Comparison of ENCODE assay signal across 16 mouse cellular contexts in genomic region chr6:65311778-65312177, GRCm38 (mm10).
"Had no signal": no experiment of that assay in that cellular context is flagged by ENCODE, and none has a peak within 500 bp of the region (broad histone marks: within the 10 kb centered on the region; RNA-seq: fewer than 3 reads in every experiment).

No protein-coding gene starts in this region.

- H3K4me1 ChIP-seq: limb, embryonic 12.5 days; liver, embryonic 13.5 days; lung, embryonic 15.5 days; megakaryocyte, embryonic 14.5 days had no signal

- H3K36me3 ChIP-seq: limb, embryonic 12.5 days; liver, embryonic 13.5 days; lung, embryonic 15.5 days; neural tube, embryonic 13.5 days had no signal

- H3K4me2 ChIP-seq: limb, embryonic 12.5 days; liver, embryonic 13.5 days; lung, embryonic 15.5 days had no signal

- H3K9ac ChIP-seq: limb, embryonic 12.5 days; liver, embryonic 13.5 days; liver, postnatal 0 days; lung, embryonic 15.5 days; neural tube, embryonic 13.5 days had no signal

- H3K4me3 ChIP-seq: layer of hippocampus, adult 2 months; limb, embryonic 12.5 days; liver, embryonic 13.5 days; lung, embryonic 15.5 days; megakaryocyte, embryonic 14.5 days; neural tube, embryonic 13.5 days had no signal

- ATAC-seq: liver, postnatal 0 days had no signal

- H3K9me3 ChIP-seq: limb, embryonic 12.5 days; liver, embryonic 13.5 days; lung, embryonic 15.5 days; megakaryocyte, embryonic 14.5 days had no signal

- H3K27ac ChIP-seq: layer of hippocampus, adult 2 months; limb, embryonic 12.5 days; liver, embryonic 13.5 days; lung, embryonic 15.5 days; macrophage; stomach, postnatal 0 days had no signal

- H3K27me3 ChIP-seq: limb, embryonic 12.5 days; liver, embryonic 13.5 days; lung, embryonic 15.5 days; megakaryocyte, embryonic 14.5 days; neural tube, embryonic 13.5 days had no signal

- DNase-seq: kidney, adult 18-20 months; kidney, postnatal 10 days; kidney, postnatal 4 days; liver; liver, embryonic 13.5 days; liver, postnatal 0 days; lung, postnatal 14 days; right cerebral cortex, postnatal 25 days; thymus, postnatal 14 days had no signal
